Mouse (Mus musculus): ENCODE measurements around the gene Irx6. TPM values are rescaled to one million over a fixed set of nuclear protein-coding genes. Genes with fewer than 3 reads are reported as not detected.

Gene Irx6
- polyA plus RNA-seq, 1 experiment from 2014 or later = 0.23 TPM

DNA sequence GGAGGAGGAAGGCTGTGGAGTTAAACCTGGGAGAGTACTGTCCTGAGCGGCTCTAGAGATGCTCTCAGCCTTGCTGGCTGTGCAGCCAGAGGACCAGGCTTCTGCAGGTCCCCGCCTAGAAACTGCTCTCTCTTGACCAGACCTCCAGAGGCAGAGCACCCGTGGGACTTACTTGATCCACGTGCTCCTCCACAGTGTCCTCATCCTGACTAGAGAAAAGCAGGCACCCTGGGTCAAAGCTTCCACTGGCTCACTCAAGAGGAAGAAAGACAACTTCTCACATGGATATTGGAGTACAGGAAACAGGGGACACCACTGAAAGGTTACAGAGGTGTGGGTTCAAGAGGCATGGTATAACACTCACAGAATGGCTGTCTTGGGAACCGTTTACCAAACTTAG lies 23.3 kb downstream of the Irx6 start:
- H3K27ac ChIP-seq = no peak overlapping the region
- no peak overlapping the region for H3K4me3 ChIP-seq
- peaks cover 11% of the 10 kb centered on the region; the same call in 1 of the 2 replicates for H3K27me3 ChIP-seq (ENCODE audit: low read depth, poor library complexity, severe bottlenecking)
- 0 out of 2 replicates have a peak, but pooled peaks cover 4% of the 10 kb centered on the region for H3K4me1 ChIP-seq
- no peaks in the 10 kb centered on the region for H3K9me3 ChIP-seq (replicated peaks)
- H3K36me3 ChIP-seq = no peaks in the 10 kb centered on the region
- no peak for DNase-seq (ENCODE audit: low spot score)
- WGBS = 90% methylated on average over 5 of the region's 5 CpGs

- Histone ChIP-seq H3K27ac (no peak overlapping the region), H3K4me1 (0 out of 2 replicates have a peak, but pooled peaks cover 4% of the 10 kb centered on the region), H3K27me3 (ENCODE audit: low read depth, poor library complexity, severe bottlenecking) (peaks cover 11% of the 10 kb centered on the region; the same call in 1 of the 2 replicates), H3K36me3 (no peaks in the 10 kb centered on the region), H3K9me3 (replicated peaks) (no peaks in the 10 kb centered on the region), H3K4me3 (no peak overlapping the region)
- no peak for DNase-seq (ENCODE audit: low spot score)
- WGBS = 55% methylated on average over 3 of the region's 3 CpGs
Observed at GRCm38 (mm10) chr8:92698411-92698810, 24.3 kb downstream of the Irx6 start.

DNA sequence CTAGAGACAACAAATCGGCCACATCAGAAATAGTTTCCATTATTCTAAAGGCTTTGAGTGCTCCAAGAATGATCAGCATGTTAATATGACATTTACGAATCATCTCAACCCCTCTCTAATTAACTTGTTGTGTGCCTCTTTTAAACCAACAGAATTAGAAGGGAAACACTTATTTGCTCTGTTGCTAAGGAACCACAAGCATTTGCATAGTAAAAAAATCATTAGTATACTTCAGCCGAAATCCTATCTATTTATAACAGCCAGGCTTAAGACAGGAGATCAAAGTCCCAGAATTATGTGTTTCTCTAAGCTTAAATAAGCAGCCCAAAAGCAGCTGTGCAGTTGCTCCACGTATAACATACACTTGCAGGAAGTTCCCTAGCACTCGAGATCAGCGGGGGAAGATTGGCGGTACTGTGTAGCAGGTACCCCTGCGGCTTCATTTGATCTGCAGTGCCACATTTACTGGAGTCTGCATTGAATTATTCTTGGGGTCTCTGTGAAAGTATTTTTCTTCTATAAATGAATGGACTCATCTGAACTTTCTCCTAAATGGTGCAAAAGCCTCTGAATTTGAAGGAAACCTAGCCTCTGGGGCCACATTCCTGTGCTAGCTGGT lies 25.9 kb downstream of the Irx6 start:
- 0 out of 2 replicates have a peak, but pooled peaks cover 4% of the 10 kb centered on the region for H3K4me1 ChIP-seq
- H3K4me3 ChIP-seq = no peak overlapping the region
- no peaks in the 10 kb centered on the region for H3K9me3 ChIP-seq (replicated peaks)
- no peak for DNase-seq (ENCODE audit: low spot score)
- H3K27me3 ChIP-seq (ENCODE audit: low read depth, poor library complexity, severe bottlenecking) = peaks cover 11% of the 10 kb centered on the region; the same call in 1 of the 2 replicates
- H3K36me3 ChIP-seq = no peaks in the 10 kb centered on the region
- no peak overlapping the region for H3K27ac ChIP-seq
- 77% methylated on average over 8 of the region's 8 CpGs for WGBS

DNA sequence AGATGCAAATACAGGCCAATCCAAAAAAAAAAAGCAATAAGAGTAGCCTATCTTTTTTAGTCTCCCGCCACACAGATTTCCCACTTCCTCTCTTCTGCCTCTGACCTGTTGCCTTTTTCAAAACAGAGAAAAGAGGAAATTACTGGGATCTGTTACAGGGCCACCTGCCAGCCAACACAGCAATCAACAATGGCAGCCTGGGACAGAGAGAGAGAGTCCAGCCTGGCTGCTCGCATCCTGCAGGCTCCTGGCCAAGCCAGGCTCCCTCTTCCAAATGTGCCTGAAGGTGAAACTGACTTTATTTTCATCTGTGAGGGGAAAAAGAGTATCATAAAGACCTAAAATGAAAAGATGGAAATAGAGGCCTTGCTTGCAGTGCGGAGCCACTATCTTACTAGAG lies 29.3 kb downstream of the Irx6 start:
- WGBS = 82% methylated on average over 3 of the region's 3 CpGs
- Histone ChIP-seq H3K27me3 (ENCODE audit: low read depth, poor library complexity, severe bottlenecking) (0 out of 2 replicates have a peak, but pooled peaks cover 4% of the 10 kb centered on the region), H3K36me3 (no peaks in the 10 kb centered on the region), H3K4me1 (peaks cover 7% of the 10 kb centered on the region; the same call in 1 of the 2 replicates), H3K4me3 (no peak overlapping the region), H3K27ac (no peak overlapping the region), H3K9me3 (replicated peaks) (no peaks in the 10 kb centered on the region)
- no peak for DNase-seq (ENCODE audit: low spot score)

DNA sequence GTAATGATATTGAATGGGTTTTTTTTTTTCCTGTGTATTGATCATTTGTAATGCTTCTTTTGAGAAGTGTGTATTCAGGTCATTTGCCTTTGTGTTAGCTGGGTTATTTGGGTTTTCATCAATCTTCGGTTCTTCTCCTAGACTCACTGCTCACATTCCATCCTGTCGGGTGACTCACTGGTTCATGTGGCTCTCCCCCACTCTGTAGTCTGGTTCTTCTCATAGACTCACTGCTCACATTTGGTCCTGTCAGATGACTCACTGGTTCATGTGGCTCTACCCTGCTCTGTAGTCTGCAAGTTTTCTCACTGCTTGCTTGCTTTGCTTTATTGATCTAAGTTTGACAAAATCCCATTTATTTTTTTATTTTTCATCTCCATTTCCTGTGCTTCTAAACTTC lies 32.2 kb downstream of the Irx6 start:
- H3K4me1 ChIP-seq = peaks cover 4% of the 10 kb centered on the region; the same call in 1 of the 2 replicates
- H3K36me3 ChIP-seq = no peaks in the 10 kb centered on the region
- no peak for DNase-seq (ENCODE audit: low spot score)
- no peaks in the 10 kb centered on the region for H3K27me3 ChIP-seq (ENCODE audit: low read depth, poor library complexity, severe bottlenecking)
- WGBS = 75% methylated on average over 2 of the region's 2 CpGs
- H3K9me3 ChIP-seq (replicated peaks) = no peaks in the 10 kb centered on the region
- H3K4me3 ChIP-seq = no peak overlapping the region
- H3K27ac ChIP-seq = no peak overlapping the region

DNA sequence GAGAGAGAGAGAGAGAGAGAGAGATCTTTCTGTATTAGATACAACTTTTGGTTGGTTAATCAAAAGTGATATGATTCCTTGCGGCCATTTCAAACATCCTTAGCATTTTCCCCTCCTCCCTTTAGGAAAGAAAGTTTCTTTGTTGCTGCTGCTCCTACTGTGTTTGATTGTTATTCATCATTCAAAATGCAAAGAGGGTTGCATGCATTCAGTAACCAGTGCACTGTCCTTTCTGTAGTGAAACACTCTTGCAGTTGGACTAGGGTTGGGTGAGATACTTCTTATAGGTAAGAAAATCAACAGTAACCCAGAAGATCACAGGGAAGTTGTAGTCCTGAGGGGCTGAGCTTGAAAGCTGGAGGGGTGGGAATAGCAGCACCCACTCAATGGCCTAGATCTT lies 39.2 kb downstream of the Irx6 start:
- no peak overlapping the region for H3K4me3 ChIP-seq
- no peaks in the 10 kb centered on the region for H3K9me3 ChIP-seq (replicated peaks)
- no peak for DNase-seq (ENCODE audit: low spot score)
- no peaks in the 10 kb centered on the region for H3K4me1 ChIP-seq
- H3K27ac ChIP-seq = no peak overlapping the region
- 85% methylated on average over 1 of the region's 1 CpGs for WGBS
- H3K27me3 ChIP-seq (ENCODE audit: low read depth, poor library complexity, severe bottlenecking) = no peaks in the 10 kb centered on the region
- no peaks in the 10 kb centered on the region for H3K36me3 ChIP-seq

GRCm38 (mm10) chr8:92717418-92717817 lies 43.3 kb downstream of the Irx6 start:
- Histone ChIP-seq H3K4me1 (0 out of 2 replicates have a peak, but pooled peaks cover 5% of the 10 kb centered on the region), H3K27ac (no peak overlapping the region), H3K36me3 (no peaks in the 10 kb centered on the region), H3K9me3 (replicated peaks) (no peaks in the 10 kb centered on the region), H3K27me3 (ENCODE audit: low read depth, poor library complexity, severe bottlenecking) (0 out of 2 replicates have a peak, but pooled peaks cover 6% of the 10 kb centered on the region), H3K4me3 (no peak overlapping the region)
- no peak for DNase-seq (ENCODE audit: low spot score)
- WGBS = 90% methylated on average over 4 of the region's 4 CpGs

DNA sequence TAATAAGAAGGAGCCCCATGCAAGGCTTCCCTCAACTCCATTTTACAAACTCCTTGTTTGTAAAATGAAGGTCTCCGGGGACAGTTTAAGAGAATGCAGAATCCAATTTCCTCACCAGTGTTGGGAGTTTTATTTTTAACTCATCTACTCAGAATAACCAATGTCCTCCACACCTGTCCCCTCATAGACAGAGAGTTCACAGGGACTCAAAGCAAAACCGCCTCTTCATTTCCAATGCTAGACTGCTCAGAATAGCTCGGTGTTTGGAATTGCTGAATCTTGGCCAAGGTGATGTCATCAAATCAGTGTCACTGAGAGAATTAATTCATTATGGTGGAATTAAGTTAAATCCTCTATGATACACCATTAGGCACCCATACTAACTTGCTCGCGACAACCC lies 44.0 kb downstream of the Irx6 start:
- Histone ChIP-seq H3K27ac (no peak overlapping the region), H3K9me3 (replicated peaks) (no peaks in the 10 kb centered on the region), H3K4me3 (no peak overlapping the region), H3K36me3 (no peaks in the 10 kb centered on the region), H3K4me1 (peaks cover 10% of the 10 kb centered on the region), H3K27me3 (ENCODE audit: low read depth, poor library complexity, severe bottlenecking) (0 out of 2 replicates have a peak, but pooled peaks cover 6% of the 10 kb centered on the region)
- 94% methylated on average over 5 of the region's 5 CpGs for WGBS
- no peak for DNase-seq (ENCODE audit: low spot score)

DNA sequence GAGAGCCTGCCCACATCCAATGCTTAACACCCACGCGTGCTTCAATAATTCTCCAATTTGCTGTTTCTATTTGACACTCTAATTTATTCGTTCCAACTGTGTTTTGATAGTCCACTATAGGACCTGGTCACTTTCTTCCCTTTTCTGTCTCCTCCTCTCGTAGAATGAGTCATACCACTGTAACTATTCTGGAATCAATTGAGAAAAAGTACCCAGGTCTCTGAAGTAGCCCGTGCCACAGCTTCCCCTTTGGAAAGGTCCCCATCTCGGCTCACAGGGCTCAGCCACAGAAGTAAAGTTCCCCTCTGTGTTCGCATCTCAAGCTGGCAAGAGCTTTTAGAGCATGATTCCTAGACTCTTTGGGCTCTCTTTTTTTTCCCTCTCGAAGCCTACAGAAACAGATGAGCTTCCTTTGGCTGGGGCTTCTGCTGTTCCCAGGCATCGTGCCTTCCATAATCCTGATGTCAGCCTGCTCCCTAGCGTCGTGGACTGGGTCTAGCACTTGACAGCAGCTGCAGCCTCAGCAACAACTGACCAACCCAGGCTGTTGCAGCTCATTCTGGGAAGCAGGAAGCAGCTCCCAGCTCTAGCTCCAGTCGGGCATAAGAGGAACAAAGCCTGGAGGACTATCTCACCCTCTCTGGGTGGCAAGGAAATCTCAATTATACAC lies 47.3 kb downstream of the Irx6 start:
- WGBS = 48% methylated on average over 12 of the region's 12 CpGs
- Histone ChIP-seq H3K27me3 (ENCODE audit: low read depth, poor library complexity, severe bottlenecking) (peaks cover 14% of the 10 kb centered on the region; the same call in 1 of the 2 replicates), H3K27ac (no peak overlapping the region), H3K9me3 (replicated peaks) (no peaks in the 10 kb centered on the region), H3K36me3 (no peaks in the 10 kb centered on the region), H3K4me3 (no peak overlapping the region), H3K4me1 (peaks cover 23% of the 10 kb centered on the region)
- DNase-seq (ENCODE audit: low spot score) = peak; percentile 72

GRCm38 (mm10) chr8:92721936-92722321 lies 47.8 kb downstream of the Irx6 start:
- Histone ChIP-seq H3K27ac (no peak overlapping the region), H3K27me3 (ENCODE audit: low read depth, poor library complexity, severe bottlenecking) (peaks cover 14% of the 10 kb centered on the region; the same call in 1 of the 2 replicates), H3K4me3 (no peak overlapping the region), H3K36me3 (no peaks in the 10 kb centered on the region), H3K4me1 (peaks cover 23% of the 10 kb centered on the region), H3K9me3 (replicated peaks) (no peaks in the 10 kb centered on the region)
- DNase-seq (ENCODE audit: low spot score) = no peak
- 89% methylated on average over 8 of the region's 8 CpGs for WGBS

- WGBS = 64% methylated on average over 6 of the region's 6 CpGs
- Histone ChIP-seq H3K27me3 (ENCODE audit: low read depth, poor library complexity, severe bottlenecking) (peaks cover 18% of the 10 kb centered on the region; the same call in 1 of the 2 replicates), H3K9me3 (replicated peaks) (no peaks in the 10 kb centered on the region), H3K4me1 (peaks cover 23% of the 10 kb centered on the region), H3K4me3 (no peak overlapping the region), H3K36me3 (no peaks in the 10 kb centered on the region), H3K27ac (peak overlapping the region; percentile 30; the same call in 1 of the 2 replicates)
- no peak for DNase-seq (ENCODE audit: low spot score)
Observed at GRCm38 (mm10) chr8:92723320-92723719, 49.2 kb downstream of the Irx6 start.

DNA sequence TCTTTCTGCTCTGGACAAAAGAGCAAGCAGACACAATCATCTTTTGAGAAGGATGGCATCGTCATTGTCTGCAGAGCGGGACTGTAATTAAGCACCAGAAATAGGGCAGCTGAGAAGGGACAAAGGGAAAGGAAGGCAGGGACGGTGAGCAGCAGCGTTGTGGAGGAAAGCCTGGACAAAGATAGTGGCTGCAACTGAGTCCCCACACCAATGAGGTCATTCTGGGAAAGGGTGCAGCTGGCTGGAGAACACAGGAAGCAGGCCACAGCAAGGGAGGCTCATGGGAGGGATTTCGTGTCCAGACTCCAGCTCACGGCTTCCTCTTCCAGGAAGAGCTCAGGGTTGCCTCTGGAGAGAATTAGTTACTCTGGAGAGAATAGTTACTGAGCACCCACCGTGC lies 49.9 kb downstream of the Irx6 start:
- Histone ChIP-seq H3K4me3 (no peak overlapping the region), H3K27me3 (ENCODE audit: low read depth, poor library complexity, severe bottlenecking) (peaks cover 18% of the 10 kb centered on the region; the same call in 1 of the 2 replicates), H3K4me1 (peaks cover 23% of the 10 kb centered on the region), H3K36me3 (no peaks in the 10 kb centered on the region), H3K9me3 (replicated peaks) (no peaks in the 10 kb centered on the region), H3K27ac (peak overlapping the region; percentile 30; the same call in 1 of the 2 replicates)
- DNase-seq (ENCODE audit: low spot score) = no peak
- WGBS = 62% methylated on average over 7 of the region's 7 CpGs

DNA sequence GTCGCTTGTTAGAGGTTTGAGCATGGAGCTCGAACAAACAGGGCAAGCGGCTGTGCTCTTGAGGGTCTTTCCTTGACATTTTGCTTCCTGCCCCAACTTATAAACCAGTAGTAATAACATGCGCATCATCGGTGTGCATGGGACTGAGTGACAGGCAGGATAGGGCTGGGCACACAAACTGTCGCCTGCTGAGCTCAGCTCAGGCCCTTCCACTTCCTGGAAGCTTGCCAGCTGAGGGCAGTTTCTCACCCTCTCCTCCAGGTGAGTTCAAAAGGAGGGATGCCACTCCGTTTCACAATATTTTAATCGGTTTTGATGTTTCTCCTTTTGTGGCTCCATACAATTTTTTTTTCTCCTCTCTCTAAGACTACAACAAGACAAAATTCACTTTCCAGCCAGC lies 50.3 kb downstream of the Irx6 start:
- Histone ChIP-seq H3K9me3 (replicated peaks) (no peaks in the 10 kb centered on the region), H3K4me3 (no peak overlapping the region), H3K27me3 (ENCODE audit: low read depth, poor library complexity, severe bottlenecking) (peaks cover 18% of the 10 kb centered on the region; the same call in 1 of the 2 replicates), H3K27ac (peak overlapping the region; percentile 30; the same call in 1 of the 2 replicates), H3K36me3 (no peaks in the 10 kb centered on the region), H3K4me1 (peaks cover 23% of the 10 kb centered on the region)
- DNase-seq (ENCODE audit: low spot score) = no peak
- 82% methylated on average over 8 of the region's 8 CpGs for WGBS

All from limb, embryonic 10.5 days (tissue).